Mouse (Mus musculus) CD4-positive, CD25-positive, alpha-beta regulatory T cell, adult 4 months (primary cell): ENCODE results near the gene Gpr107. TPM values are rescaled to one million over a fixed set of nuclear protein-coding genes. Genes with fewer than 3 reads are reported as not detected.
A peak's percentile ranks its signal among the peaks of the same experiment; 100 is the strongest.

Experiments used
- ATAC-seq: one replicate; pipeline ENCODE4 v1.8.0; 2017
- polyA plus RNA-seq, 2 experiments: library from polyadenylated mRNA; unstranded; fragments of 100-300 nt; shearing (Covaris generic); gene quantifications; one replicate each; pipeline ENCODE4 v1.2.1; 2017

Gpr107 gene
- polyA plus RNA-seq: 10 to 100 TPM; 56.6 to 60.7 TPM

GRCm38 (mm10) chr2:31151892-31152812 lies at the start of gene Gpr107:
TSS of gene Gpr107 (plus strand) at chr2:31152316.
- peak; percentile 98 for ATAC-seq

DNA sequence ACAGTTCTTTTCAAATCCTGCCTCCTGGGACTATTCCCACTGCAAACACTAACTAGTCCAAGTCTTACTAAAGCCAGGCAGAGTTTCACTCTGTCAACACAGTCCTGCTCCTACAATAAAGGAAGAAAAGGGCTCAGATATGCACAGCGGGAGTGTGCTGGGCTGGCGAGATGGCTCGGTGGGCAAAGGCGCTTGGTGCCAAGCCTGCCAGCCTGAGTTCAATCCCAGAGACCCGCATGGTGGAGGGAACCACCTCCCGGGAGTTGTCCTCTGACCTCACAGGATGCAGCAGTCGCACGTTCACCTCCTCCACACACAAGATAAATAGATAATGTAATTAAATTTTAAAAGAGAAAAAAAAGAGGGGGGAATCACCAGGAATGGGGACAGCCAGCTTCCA lies 48.8 kb upstream of the Gpr107 start:
- ATAC-seq: no peak

GRCm38 (mm10) chr2:31105279-31105678 lies 46.8 kb upstream of the Gpr107 start:
- no peak for ATAC-seq

DNA sequence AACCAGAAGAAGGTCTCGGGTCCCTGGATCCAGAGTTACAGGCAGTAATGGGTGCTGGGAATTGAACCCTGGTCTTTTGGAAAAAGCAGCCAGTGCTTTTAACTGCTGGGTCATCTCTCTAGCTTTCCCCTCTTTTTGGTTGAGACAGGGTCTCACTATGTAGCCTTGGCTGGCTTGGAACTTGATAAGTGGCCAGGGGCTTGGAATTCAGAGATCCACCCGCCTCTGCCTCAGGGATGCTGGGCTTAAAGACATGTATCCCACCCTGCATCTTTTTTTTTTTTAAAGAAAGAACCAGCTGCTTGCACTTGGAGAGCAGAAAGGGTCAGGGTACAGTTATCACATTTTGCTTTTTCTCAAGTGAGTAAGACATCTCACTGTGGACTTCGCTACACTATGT lies 46.1 kb upstream of the Gpr107 start:
- ATAC-seq: no peak

DNA sequence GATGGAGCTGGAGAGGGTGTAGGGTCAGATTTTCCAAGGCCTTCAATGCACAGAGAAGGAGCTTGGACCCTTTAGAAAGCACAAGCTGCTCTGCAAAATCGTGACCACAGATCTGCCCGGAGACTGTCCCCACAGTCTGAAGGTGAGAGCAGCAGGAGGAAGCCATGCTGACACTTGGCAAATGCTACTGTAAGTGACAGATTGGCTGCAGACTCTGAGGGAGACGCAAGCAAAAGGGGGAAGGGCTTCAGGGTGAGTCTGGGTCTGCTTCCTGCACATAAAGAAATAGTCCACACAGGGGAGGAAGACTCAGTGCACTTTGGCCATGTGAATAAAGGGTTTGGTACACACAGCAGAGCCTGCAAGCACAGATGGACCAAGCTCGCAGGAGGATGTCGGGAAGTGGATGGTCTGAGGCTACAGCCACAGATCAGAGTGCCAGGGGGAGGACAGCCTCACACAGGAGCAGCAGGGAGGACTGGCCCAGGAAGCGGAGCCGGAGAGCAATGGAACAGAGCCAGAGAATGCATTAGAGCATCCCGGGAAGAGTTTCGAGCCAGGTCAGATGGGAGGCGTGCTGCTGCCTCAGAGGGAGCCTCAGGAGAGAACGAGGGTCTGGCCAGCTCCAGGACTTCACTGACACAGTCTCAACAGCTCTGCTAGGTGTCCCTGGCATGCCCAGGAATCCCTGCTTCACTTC lies 45.3 kb upstream of the Gpr107 start:
- ATAC-seq: no peak

GRCm38 (mm10) chr2:31108186-31108585 lies 43.9 kb upstream of the Gpr107 start:
- ATAC-seq: peak; percentile 89

DNA sequence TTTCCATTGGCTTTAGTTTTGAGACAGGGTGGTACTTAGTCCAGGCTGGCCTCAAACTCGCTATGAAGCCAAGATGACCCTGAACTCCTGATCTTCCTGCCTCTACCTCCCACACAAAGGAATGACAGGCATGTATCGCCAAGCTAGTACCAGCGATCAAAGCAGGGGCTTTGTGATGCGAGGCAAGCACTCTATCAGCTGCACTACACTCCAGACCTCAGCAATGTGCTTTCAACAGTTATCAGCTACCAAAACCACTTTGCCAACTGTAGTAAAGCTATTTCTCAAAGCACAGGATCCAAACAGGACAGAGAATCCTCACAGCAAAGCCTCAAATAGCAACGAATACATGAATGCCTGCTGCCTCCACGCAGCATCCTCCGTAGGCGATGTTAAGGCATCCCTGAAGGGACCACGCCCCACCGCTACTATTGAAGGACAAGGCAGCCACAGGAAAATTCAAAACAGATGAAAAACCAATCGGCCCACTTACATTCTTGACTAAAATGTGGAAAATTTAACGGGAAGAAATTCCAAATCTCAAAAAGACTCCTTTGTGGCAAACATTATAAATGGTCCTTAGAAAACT lies 42.1 kb upstream of the Gpr107 start:
- ATAC-seq: no peak

- ATAC-seq: no peak
Measured at GRCm38 (mm10) chr2:31111685-31112084, 40.4 kb upstream of the Gpr107 start.

GRCm38 (mm10) chr2:31114205-31114604 lies 37.9 kb upstream of the Gpr107 start:
- no peak for ATAC-seq

DNA sequence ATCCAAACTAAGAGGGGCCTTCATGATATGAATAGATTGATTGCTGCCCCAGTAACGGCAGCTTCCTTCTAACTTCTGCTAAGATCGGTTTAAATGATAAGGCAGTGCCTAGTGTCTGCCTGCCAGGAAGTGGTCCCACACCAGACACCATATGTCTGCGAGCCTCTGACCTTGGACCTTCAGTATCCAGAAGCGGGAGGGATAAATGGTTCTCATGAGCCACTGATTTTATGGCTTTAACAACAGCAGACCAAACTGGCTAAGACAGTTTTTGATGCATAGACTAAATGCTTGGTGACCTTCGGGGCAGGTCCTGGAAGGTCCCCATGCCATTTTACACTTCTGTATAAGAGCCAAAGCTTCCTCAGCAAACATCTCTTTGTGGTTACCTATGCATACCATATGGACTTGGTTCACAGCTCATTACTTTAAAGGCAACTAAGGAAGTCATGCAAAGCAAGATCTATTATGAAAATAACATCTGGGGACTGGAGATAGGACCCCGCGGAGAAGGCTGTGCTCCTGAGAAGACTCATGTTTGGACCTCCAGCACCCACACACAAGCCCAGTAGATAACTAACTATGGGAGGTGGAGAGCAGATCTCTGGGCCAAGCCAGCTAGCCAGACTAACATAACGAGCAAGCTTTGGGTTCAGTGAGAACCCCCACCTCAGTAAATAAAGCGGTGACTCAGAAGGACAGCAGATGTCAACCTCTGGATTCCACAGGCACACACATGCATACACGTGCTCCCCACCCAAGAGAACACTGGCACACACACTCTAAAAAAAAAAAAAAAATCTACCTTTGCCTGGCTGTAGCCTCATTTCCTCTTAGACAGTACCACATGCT lies 36.8 kb upstream of the Gpr107 start:
- ATAC-seq: peak; percentile 48

- ATAC-seq: peak; percentile 86
Measured at GRCm38 (mm10) chr2:31115943-31116731, 36.0 kb upstream of the Gpr107 start.

DNA sequence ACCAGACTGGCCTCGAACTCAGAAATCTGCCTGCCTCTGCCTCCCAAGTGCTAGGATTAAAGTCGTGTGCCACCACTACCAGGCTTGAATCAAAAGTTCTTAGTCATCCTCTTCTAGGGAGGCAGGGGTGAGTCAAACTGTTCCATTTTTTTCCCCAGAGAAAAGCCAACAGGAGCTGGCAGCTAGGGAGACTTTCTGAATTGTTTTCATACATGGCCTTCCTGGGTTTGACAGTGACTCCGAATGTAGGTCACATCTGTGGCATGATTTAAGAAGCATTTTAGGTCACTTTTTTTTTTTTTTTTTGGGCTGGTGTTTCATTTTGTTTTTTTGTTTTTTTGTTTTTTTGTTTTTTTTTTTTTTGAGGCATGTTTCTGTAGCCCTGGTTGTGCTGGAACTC lies 33.9 kb upstream of the Gpr107 start:
- ATAC-seq: no peak

GRCm38 (mm10) chr2:31118639-31119380 lies 33.3 kb upstream of the Gpr107 start:
- ATAC-seq: peak; percentile 25

DNA sequence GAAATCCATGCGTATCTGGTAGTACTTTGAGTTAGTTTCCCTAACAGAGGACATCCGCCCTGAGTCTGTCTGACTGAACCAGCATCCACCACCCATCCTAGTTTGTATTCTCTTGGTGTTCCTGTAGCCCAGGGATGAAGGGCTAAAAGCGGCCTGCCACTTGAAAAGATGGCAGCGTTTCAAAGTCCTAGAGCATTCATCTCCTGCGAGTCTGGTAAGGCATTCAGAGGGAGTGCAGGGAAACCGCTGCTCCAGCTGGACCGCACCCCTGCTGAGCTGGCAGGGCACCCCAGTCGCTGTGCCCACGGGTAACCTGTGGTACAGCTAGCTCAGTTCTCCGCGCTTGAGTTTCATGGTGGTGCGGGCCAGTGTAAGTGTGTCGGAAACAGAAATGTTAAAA lies 32.3 kb upstream of the Gpr107 start:
- no peak for ATAC-seq

DNA sequence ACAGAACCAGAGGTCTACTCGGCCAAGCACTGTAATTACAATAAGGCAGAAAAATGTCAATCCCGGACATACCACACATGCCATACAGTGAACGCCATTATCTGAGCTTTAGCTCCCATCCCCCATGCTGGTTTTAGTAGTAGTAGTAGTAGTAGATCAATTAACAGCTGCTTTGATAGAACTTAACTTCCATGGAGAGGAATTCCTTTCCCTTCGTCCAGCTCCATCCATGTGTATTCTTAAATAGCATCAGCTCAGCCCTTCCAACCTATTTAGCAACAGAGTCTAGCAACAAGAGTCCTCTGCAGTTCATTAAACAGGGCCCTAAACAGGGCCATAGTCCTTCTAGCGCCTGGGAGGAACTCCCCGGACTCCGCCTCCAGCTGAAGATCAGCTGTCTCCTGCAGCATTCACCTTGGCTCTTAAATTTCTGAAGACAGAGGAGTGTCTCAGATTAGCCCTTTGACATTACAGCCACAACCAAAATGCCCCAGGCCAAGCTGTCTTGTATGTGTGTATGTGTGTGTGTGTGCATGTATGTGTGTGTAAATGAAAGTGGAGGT lies 30.9 kb upstream of the Gpr107 start:
- no peak for ATAC-seq

GRCm38 (mm10) chr2:31122806-31123205 lies 29.3 kb upstream of the Gpr107 start:
- no peak for ATAC-seq

GRCm38 (mm10) chr2:31123493-31123892 lies 28.6 kb upstream of the Gpr107 start:
- no peak for ATAC-seq

DNA sequence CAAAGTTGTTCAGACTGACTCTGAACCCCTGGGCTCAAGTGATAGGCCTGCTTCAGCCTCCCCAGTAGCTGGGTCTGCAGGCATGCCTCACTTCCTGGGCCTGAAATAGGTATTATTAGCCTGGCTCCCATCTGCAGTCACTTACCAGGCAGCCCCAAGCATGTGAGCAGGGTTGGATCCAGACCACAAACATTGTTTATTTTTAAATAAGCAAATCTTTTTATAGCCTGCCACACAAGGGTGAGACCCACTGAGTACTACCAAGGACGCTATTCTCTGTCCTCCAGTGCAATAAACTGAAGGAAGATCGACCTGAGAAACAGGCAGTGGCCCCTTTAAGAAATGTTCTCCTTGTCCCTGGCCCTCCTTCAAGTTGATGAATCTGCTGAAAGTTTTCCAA lies 27.4 kb upstream of the Gpr107 start:
- ATAC-seq: no peak

GRCm38 (mm10) chr2:31125156-31125555 lies 27.0 kb upstream of the Gpr107 start:
- ATAC-seq: no peak

- ATAC-seq: no peak
Measured at GRCm38 (mm10) chr2:31126048-31126447, 26.1 kb upstream of the Gpr107 start.

DNA sequence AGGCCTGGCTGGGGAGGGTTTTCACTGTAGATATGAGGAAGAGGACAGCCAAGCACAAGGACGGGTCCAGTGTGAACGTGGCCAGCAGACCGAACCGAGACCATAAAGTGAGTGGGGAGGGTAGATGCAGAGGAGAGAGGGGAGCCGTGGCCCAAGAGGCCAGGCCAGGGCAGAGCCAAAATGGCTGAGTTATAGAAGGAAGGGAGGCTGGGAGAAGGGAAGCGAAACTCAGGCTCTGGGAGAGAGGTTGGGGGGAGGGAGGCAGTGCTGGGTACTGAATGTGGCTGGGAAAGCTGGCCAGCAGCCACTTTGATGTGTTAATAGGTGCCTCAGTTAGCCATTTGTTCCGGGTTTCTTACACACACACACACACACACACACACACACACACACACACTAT lies 24.9 kb upstream of the Gpr107 start:
- no peak for ATAC-seq
